Mouse (Mus musculus): ENCODE measurements around the gene Mafg. TPM values are rescaled to one million over a fixed set of nuclear protein-coding genes. Genes with fewer than 3 reads are reported as not detected.

Gene Mafg
- polyA plus RNA-seq, 1 experiment from 2014 or later = 31.2 TPM

GRCm38 (mm10) chr11:120641255-120641654, 7.9 kb upstream of the Mafg start:
- Histone ChIP-seq H3K27me3 (peaks cover 8% of the 10 kb centered on the region; the same call in 1 of the 2 replicates), H3K9ac (replicated peaks) (peak overlapping the region; percentile 40; the same call in 1 of the 2 replicates), H3K9me3 (no peaks in the 10 kb centered on the region), H3K36me3 (no peaks in the 10 kb centered on the region), H3K4me1 (replicated peaks) (peaks cover 16% of the 10 kb centered on the region), H3K4me3 (replicated peaks) (no peak overlapping the region), H3K4me2 (replicated peaks) (no peak overlapping the region), H3K27ac (no peak overlapping the region)
- WGBS = 66% methylated on average over 9 of the region's 9 CpGs
- no peak for ATAC-seq

- no peak overlapping the region for H3K4me3 ChIP-seq (replicated peaks)
- H3K27ac ChIP-seq = no peak overlapping the region
- H3K9ac ChIP-seq (replicated peaks) = no peak overlapping the region
- WGBS = 64% methylated on average over 5 of the region's 5 CpGs
- no peaks in the 10 kb centered on the region for H3K36me3 ChIP-seq
- peaks cover 27% of the 10 kb centered on the region for H3K4me1 ChIP-seq (replicated peaks)
- no peaks in the 10 kb centered on the region for H3K9me3 ChIP-seq
- H3K4me2 ChIP-seq (replicated peaks) = no peak overlapping the region
- no peaks in the 10 kb centered on the region for H3K27me3 ChIP-seq
- no peak for ATAC-seq
These were observed 1.4 kb upstream of the Mafg start for GRCm38 (mm10) chr11:120634810-120635209.

GRCm38 (mm10) chr11:120632559-120633519, 561 bp downstream of the Mafg start:
- Histone ChIP-seq H3K4me3 (replicated peaks) (peak overlapping the region; percentile 95), H3K36me3 (peaks cover 13% of the 10 kb centered on the region), H3K27ac (peak overlapping the region; percentile 87), H3K4me2 (replicated peaks) (peak overlapping the region; percentile 88), H3K9ac (replicated peaks) (peak overlapping the region; percentile 92), H3K4me1 (replicated peaks) (peaks cover 33% of the 10 kb centered on the region), H3K27me3 (no peaks in the 10 kb centered on the region), H3K9me3 (no peaks in the 10 kb centered on the region)
- peak; percentile 86 for ATAC-seq
- under 1% methylated on average over 110 of the region's 116 CpGs for WGBS

GRCm38 (mm10) chr11:120631726-120632448, 1.5 kb downstream of the Mafg start:
- ATAC-seq = no peak
- Histone ChIP-seq H3K27me3 (no peaks in the 10 kb centered on the region), H3K4me2 (replicated peaks) (peak overlapping the region; percentile 88), H3K36me3 (peaks cover 23% of the 10 kb centered on the region), H3K9ac (replicated peaks) (peak overlapping the region; percentile 92), H3K9me3 (no peaks in the 10 kb centered on the region), H3K4me3 (replicated peaks) (peak overlapping the region; percentile 95), H3K27ac (peak overlapping the region; percentile 87; the same call in 1 of the 2 replicates), H3K4me1 (replicated peaks) (peaks cover 33% of the 10 kb centered on the region)
- 58% methylated on average over 4 of the region's 4 CpGs for WGBS

- H3K4me2 ChIP-seq (replicated peaks) = peak overlapping the region; percentile 88; the same call in 1 of the 2 replicates
- peaks cover 33% of the 10 kb centered on the region for H3K4me1 ChIP-seq (replicated peaks)
- peak overlapping the region; percentile 95 for H3K4me3 ChIP-seq (replicated peaks)
- H3K9ac ChIP-seq (replicated peaks) = peak overlapping the region; percentile 92
- H3K9me3 ChIP-seq = no peaks in the 10 kb centered on the region
- H3K27me3 ChIP-seq = no peaks in the 10 kb centered on the region
- WGBS = 43% methylated on average over 7 of the region's 7 CpGs
- no peak overlapping the region for H3K27ac ChIP-seq
- no peak for ATAC-seq
- H3K36me3 ChIP-seq = peaks cover 30% of the 10 kb centered on the region
These were observed 2.3 kb downstream of the Mafg start for GRCm38 (mm10) chr11:120630881-120631725.

GRCm38 (mm10) chr11:120630401-120630871, 3.0 kb downstream of the Mafg start:
- Histone ChIP-seq H3K27ac (no peak overlapping the region), H3K9me3 (no peaks in the 10 kb centered on the region), H3K4me2 (replicated peaks) (peak overlapping the region; percentile 9; the same call in 1 of the 2 replicates), H3K27me3 (no peaks in the 10 kb centered on the region), H3K36me3 (peaks cover 30% of the 10 kb centered on the region), H3K4me3 (replicated peaks) (peak overlapping the region; percentile 2; the same call in 1 of the 2 replicates), H3K4me1 (replicated peaks) (peaks cover 36% of the 10 kb centered on the region), H3K9ac (replicated peaks) (peak overlapping the region; percentile 57)
- ATAC-seq = no peak
- 29% methylated on average over 5 of the region's 5 CpGs for WGBS

GRCm38 (mm10) chr11:120629911-120630310, 3.5 kb downstream of the Mafg start:
- 22% methylated on average over 5 of the region's 7 CpGs for WGBS
- no peaks in the 10 kb centered on the region for H3K9me3 ChIP-seq
- H3K36me3 ChIP-seq = peaks cover 30% of the 10 kb centered on the region
- H3K4me2 ChIP-seq (replicated peaks) = peak overlapping the region; percentile 9; the same call in 1 of the 2 replicates
- H3K27ac ChIP-seq = no peak overlapping the region
- peak overlapping the region; percentile 57 for H3K9ac ChIP-seq (replicated peaks)
- H3K4me1 ChIP-seq (replicated peaks) = peaks cover 41% of the 10 kb centered on the region
- no peaks in the 10 kb centered on the region for H3K27me3 ChIP-seq
- no peak for ATAC-seq
- 0 out of 2 replicates have a peak overlapping the region, but pooled peaks have one; percentile 2 for H3K4me3 ChIP-seq (replicated peaks)

GRCm38 (mm10) chr11:120629341-120629730, 4.1 kb downstream of the Mafg start:
- Histone ChIP-seq H3K4me3 (replicated peaks) (no peak overlapping the region), H3K4me1 (replicated peaks) (peaks cover 42% of the 10 kb centered on the region), H3K27me3 (no peaks in the 10 kb centered on the region), H3K4me2 (replicated peaks) (no peak overlapping the region), H3K9ac (replicated peaks) (peak overlapping the region; percentile 57; the same call in 1 of the 2 replicates), H3K27ac (no peak overlapping the region), H3K36me3 (peaks cover 30% of the 10 kb centered on the region), H3K9me3 (no peaks in the 10 kb centered on the region)
- no peak for ATAC-seq
- 72% methylated on average over 23 of the region's 23 CpGs for WGBS

GRCm38 (mm10) chr11:120628601-120629340, 4.6 kb downstream of the Mafg start:
- Histone ChIP-seq H3K9me3 (no peaks in the 10 kb centered on the region), H3K4me2 (replicated peaks) (no peak overlapping the region), H3K27me3 (no peaks in the 10 kb centered on the region), H3K4me3 (replicated peaks) (no peak overlapping the region), H3K27ac (no peak overlapping the region), H3K36me3 (peaks cover 30% of the 10 kb centered on the region), H3K4me1 (replicated peaks) (peaks cover 47% of the 10 kb centered on the region), H3K9ac (replicated peaks) (no peak overlapping the region)
- no peak for ATAC-seq
- 94% methylated on average over 23 of the region's 23 CpGs for WGBS

GRCm38 (mm10) chr11:120627468-120628300, 5.7 kb downstream of the Mafg start:
- H3K4me3 ChIP-seq (replicated peaks) = no peak overlapping the region
- H3K36me3 ChIP-seq = peaks cover 37% of the 10 kb centered on the region
- no peaks in the 10 kb centered on the region for H3K9me3 ChIP-seq
- H3K4me2 ChIP-seq (replicated peaks) = no peak overlapping the region
- H3K4me1 ChIP-seq (replicated peaks) = peaks cover 53% of the 10 kb centered on the region
- H3K27me3 ChIP-seq = no peaks in the 10 kb centered on the region
- no peak for ATAC-seq
- 82% methylated on average over 22 of the region's 22 CpGs for WGBS
- H3K9ac ChIP-seq (replicated peaks) = no peak overlapping the region
- H3K27ac ChIP-seq = no peak overlapping the region
